Mouse (Mus musculus) C2C12 (cell line): ENCODE measurements around the gene Oas1g. TPM values are rescaled to one million over a fixed set of nuclear protein-coding genes. Genes with fewer than 3 reads are reported as not detected.
"Not testable (repeated sequence)": the region's sequence is repeated elsewhere in the genome, so short reads cannot be mapped to it uniquely, and the experiment has no call there.

Experiments
- H3K27me3 ChIP-seq: one replicate; pipeline ENCODE4 v1.6.1; 2011; ENCODE audit not compliant: control insufficient read depth, insufficient read depth, insufficient read length
- H3K36me3 ChIP-seq: one replicate; pipeline ENCODE4 v1.6.1; 2011; ENCODE audit not compliant: control insufficient read depth, insufficient read depth
- H3K4me3 ChIP-seq: one replicate; pipeline ENCODE4 v1.5.1; 2011; ENCODE audit warnings: mild to moderate bottlenecking, control low read depth; ENCODE audit not compliant: poor library complexity, insufficient read depth, severe bottlenecking
- H3K79me2 ChIP-seq: one replicate; pipeline ENCODE4 v1.6.1; 2011; ENCODE audit not compliant: control insufficient read depth, insufficient read depth
- H3K79me3 ChIP-seq: one replicate; pipeline ENCODE4 v1.6.1; 2011; ENCODE audit warnings: low read depth, control low read depth
- H3ac ChIP-seq: one replicate; pipeline ENCODE3; 2011; ENCODE audit warnings: low read depth; ENCODE audit not compliant: control insufficient read depth, insufficient read length
- CEBPB ChIP-seq: IDR thresholded peaks from one replicate; pipeline ENCODE4 v1.6.1; 2011; ENCODE audit warnings: low read depth, mild to moderate bottlenecking, control low read depth, moderate library complexity
- CTCF ChIP-seq: IDR thresholded peaks from one replicate; pipeline ENCODE4 v1.5.1; 2011; ENCODE audit not compliant: control insufficient read depth, insufficient read depth, insufficient read length
- FOSL1 ChIP-seq: IDR thresholded peaks from one replicate; pipeline ENCODE4 v1.8.0; 2011; ENCODE audit warnings: mild to moderate bottlenecking, low read length; ENCODE audit not compliant: poor library complexity, insufficient read depth, severe bottlenecking
- MAX ChIP-seq: IDR thresholded peaks from one replicate; pipeline ENCODE4 v1.6.1; 2011; ENCODE audit warnings: mild to moderate bottlenecking, control low read depth
- MYOD1 ChIP-seq: IDR thresholded peaks from one replicate; pipeline ENCODE4 v1.6.1; 2011; ENCODE audit warnings: low read depth; ENCODE audit not compliant: control insufficient read depth, insufficient read length
- MYOG ChIP-seq: IDR thresholded peaks from one replicate; pipeline ENCODE4 v1.6.1; 2011; ENCODE audit not compliant: control insufficient read depth, insufficient read length; ENCODE audit errors: extremely low read depth
- USF1 ChIP-seq: IDR thresholded peaks from one replicate; pipeline ENCODE4 v1.6.1; 2011; ENCODE audit warnings: low read depth, mild to moderate bottlenecking, control low read depth, moderate library complexity
- polyA plus RNA-seq: library from polyadenylated mRNA; unstranded; fragments of >200 nt; fragmentation: generic; extraction: Trizol; gene quantifications from one replicate; pipeline ENCODE4 v1.2.1, GENCODE M21; 2012; ENCODE audit warnings: missing spikeins

Oas1g gene
- polyA plus RNA-seq, 1 experiment, result not detected

- TF ChIP-seq CEBPB (no peak), USF1 (no peak), CTCF (no peak), MAX (no peak), FOSL1 (no peak), MYOG (no peak), MYOD1 (no peak)
- Histone ChIP-seq H3K36me3 (no peaks in the 10 kb centered on the region), H3K79me2 (no peaks in the 10 kb centered on the region), H3K27me3 (no peaks in the 10 kb centered on the region), H3K4me3 (no peak overlapping the region), H3K79me3 (no peaks in the 10 kb centered on the region), H3ac (no peak overlapping the region)
Measured at GRCm38 (mm10) chr5:120887831-120888230, 418 bp upstream of the Oas1g start.

GRCm38 (mm10) chr5:120881681-120882080 lies 5.7 kb downstream of the Oas1g start:
- H3K4me3 ChIP-seq, result not testable (repeated sequence)

GRCm38 (mm10) chr5:120878803-120879202 lies 8.6 kb downstream of the Oas1g start:
- not testable (repeated sequence) for H3K4me3 ChIP-seq, H3K79me2 ChIP-seq, H3K79me3 ChIP-seq, H3K36me3 ChIP-seq, H3ac ChIP-seq, H3K27me3 ChIP-seq

More at GRCm38 (mm10) chr5:120881681-120882080, 5.7 kb downstream of the Oas1g start:
- not testable (repeated sequence) for H3K36me3 ChIP-seq, H3K79me2 ChIP-seq, H3ac ChIP-seq, H3K79me3 ChIP-seq, H3K27me3 ChIP-seq

- not testable (repeated sequence) for H3K36me3 ChIP-seq, H3K27me3 ChIP-seq, H3ac ChIP-seq, H3K79me2 ChIP-seq, H3K4me3 ChIP-seq, H3K79me3 ChIP-seq
Measured at GRCm38 (mm10) chr5:120877407-120877806, 10.0 kb downstream of the Oas1g start.

GRCm38 (mm10) chr5:120876839-120877238 lies 10.6 kb downstream of the Oas1g start:
- H3K79me3 ChIP-seq, H3ac ChIP-seq, H3K79me2 ChIP-seq, H3K36me3 ChIP-seq, H3K4me3 ChIP-seq, H3K27me3 ChIP-seq: not testable (repeated sequence)

- Histone ChIP-seq H3K36me3 (no peaks in the 10 kb centered on the region), H3ac (no peak overlapping the region), H3K79me2 (no peaks in the 10 kb centered on the region), H3K27me3 (no peaks in the 10 kb centered on the region), H3K4me3 (no peak overlapping the region), H3K79me3 (no peaks in the 10 kb centered on the region)
- TF ChIP-seq USF1, result no peak
- TF ChIP-seq MYOD1, result no peak
- no peak for TF ChIP-seq MAX
Measured at GRCm38 (mm10) chr5:120871469-120871868, 15.9 kb downstream of the Oas1g start.

GRCm38 (mm10) chr5:120870782-120871181 lies 16.6 kb downstream of the Oas1g start:
- TF ChIP-seq MYOD1 (no peak), USF1 (no peak), MAX (no peak), CTCF (no peak)
- no peaks in the 10 kb centered on the region for H3K36me3 ChIP-seq
- H3K4me3 ChIP-seq, result no peak overlapping the region
- H3ac ChIP-seq, result no peak overlapping the region
- H3K79me2 ChIP-seq, result no peaks in the 10 kb centered on the region
- H3K79me3 ChIP-seq, result no peaks in the 10 kb centered on the region
- no peaks in the 10 kb centered on the region for H3K27me3 ChIP-seq

GRCm38 (mm10) chr5:120870081-120870480 lies 17.3 kb downstream of the Oas1g start:
- no peaks in the 10 kb centered on the region for H3K79me2 ChIP-seq
- TF ChIP-seq MYOG (no peak), USF1 (no peak), FOSL1 (no peak), CTCF (no peak), MAX (no peak), MYOD1 (no peak), CEBPB (no peak)
- H3K79me3 ChIP-seq, result no peaks in the 10 kb centered on the region
- no peaks in the 10 kb centered on the region for H3K27me3 ChIP-seq
- no peak overlapping the region for H3ac ChIP-seq
- no peaks in the 10 kb centered on the region for H3K36me3 ChIP-seq
- H3K4me3 ChIP-seq, result no peak overlapping the region
